Mouse (Mus musculus) layer of hippocampus, postnatal 25 days (tissue): ENCODE measurements at regions not wholly inside any gene's neighbourhood (a gene's known extent, or its start where the extent isn't known, plus 50 kb on each side); places are given as distances from the start of the nearest gene placed in this dataset.

Source experiments
- DNase-seq, 2 experiments: peaks; one replicate each; pipeline ENCODE4 v3.0.0; 2022; ENCODE audit warnings: mixed read lengths in 2 of 2, low spot score in 1 of 2; ENCODE audit errors: extremely low spot score in 1 of 2

DNA sequence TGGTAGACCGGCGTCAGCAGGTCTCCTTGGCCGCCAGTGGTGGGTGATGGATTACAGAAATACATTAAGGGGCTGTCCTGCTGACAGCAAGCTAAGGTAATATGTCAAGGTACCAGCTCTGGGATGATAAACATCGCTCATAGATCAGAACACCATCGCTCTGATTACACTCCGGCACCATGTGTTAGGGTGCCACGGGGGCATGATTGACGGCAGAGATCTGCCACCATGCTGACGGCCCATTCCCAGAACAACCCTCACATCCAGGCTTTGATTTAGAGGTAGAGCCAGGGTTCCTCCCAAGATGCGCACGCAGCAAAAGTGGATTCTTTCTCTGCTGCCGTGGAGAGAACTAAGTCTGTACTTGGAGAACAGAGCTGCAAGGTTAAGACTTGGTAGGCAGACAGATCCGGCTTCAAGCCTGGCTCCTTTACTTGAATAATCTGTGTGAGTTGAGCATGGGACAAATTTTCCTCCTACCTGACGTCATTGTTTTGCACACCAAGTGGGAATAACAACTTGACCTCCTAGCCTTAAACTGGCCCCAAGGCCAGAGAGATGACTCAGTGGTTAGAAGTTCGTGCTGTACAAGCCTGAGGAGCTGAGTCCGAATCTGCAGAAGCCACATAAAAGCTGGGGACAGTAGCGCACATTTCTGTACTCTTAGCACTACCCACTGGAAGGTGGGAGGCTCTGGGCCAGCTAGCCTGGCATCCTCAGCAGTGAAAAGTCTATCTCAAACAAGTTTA is 144.0 kb downstream of the Rplp1 start:
- no peak for DNase-seq

DNA sequence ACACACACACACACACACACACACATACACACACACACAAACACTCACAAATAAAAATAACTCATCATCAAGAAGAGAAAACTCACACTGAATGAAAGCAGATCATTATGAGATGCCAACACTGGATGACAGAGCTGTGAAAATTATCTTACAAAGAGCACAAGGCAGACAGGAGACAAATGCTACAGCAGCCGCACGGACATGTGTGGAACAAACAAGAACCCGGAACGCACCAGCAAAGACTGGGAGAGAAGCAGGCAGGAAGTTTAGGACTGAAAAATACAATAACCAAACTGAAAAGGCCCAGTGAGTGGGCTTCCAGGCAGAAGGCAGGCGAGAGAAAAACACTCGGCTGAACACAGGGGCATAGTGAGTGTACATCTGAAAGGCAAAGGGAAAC is 148.2 kb downstream of the Rplp1 start:
- no peak for DNase-seq

DNA sequence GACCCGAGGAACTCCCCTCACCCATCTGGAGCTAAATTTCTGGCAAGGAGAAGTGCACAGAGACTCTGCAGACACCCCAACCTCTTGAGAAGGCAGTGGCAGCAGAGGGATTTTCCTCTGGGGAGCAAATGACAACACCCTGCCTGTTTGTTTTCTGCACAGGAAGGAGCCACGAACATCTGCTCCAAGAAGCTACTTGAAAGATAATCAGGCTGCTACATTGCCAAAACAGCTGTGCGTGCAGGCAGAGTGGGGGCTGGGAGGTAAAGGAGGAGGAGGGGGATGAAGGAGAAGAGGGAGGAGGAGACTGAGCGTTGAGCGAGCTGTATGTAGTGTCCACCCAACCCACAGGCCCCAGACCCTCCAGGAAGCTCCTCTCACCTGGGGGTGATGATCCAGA is 149.0 kb downstream of the Rplp1 start:
- DNase-seq, result no peak

DNA sequence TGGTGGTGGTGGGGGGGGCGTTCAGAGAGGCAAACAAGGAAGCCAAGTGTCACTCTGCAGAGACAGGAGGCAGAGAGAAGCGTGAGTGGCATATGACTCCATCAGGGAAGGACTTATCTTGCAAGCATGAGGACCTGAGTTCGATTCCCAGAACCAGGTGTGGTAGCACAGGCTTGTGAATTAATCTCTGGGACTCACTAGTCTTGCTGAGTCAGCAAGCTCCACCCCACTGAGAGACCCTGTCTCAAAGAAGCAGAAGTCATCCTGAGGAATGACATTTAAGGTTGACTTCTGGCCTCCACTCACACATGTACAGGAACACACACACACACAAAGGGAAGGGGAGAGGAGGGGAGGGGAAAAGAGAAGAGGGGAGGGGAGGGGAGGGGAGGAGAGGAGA is 156.5 kb downstream of the Rplp1 start:
- DNase-seq, result no peak

DNA sequence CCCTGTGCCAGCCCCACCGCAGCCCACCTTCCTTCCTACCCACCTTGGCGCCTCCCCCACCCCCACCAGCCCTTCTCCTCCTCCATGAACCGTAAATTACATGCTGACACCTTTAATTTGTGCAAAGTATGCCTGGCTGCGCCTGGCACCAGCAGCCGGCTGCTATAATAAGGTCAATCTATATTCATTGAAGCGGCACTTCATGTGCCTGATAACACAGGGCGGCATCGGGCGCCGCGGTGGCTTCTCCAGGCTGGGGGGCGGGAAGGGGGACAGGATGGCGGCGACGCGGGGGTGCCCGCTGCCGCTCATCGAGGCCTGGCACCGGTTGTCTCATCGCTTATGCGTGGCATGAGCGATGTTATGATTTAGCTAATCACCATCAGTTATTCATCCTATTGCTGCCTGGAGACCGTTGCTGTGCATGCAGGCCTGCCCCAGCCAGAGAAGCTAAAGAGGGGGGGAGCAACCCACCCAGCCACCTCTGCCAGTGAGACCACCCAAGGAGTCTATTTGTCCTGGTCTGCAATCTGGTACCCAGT is 157.5 kb downstream of the Rplp1 start:
- DNase-seq, result no peak

DNA sequence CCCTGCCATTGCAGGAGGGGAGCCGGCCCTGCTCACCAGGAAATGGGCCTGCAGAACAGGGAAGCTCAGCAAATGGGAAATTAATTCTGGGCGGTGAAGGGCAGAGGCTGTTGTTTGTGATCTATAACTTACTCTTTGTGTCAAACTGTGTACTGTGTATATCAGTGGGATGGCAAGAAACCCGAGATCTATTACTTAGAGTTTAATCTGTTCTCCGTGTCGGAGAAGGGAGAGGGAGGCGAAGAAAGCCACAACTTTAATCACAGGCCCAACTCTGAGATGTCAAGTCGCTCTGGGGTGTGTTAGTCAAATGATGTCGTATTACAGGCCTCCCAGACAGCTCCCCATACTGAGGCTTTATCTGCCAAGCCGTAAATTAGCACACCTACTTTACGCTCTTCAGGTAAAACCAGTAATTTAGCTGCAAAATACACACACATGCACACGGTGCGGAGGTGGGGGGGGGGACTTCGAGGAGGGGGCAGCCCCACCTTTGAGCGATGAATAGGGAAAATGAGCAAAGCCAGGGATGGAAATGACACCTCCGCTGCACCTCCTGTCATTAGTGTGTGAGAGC is 158.0 kb downstream of the Rplp1 start:
- DNase-seq, result no peak

DNA sequence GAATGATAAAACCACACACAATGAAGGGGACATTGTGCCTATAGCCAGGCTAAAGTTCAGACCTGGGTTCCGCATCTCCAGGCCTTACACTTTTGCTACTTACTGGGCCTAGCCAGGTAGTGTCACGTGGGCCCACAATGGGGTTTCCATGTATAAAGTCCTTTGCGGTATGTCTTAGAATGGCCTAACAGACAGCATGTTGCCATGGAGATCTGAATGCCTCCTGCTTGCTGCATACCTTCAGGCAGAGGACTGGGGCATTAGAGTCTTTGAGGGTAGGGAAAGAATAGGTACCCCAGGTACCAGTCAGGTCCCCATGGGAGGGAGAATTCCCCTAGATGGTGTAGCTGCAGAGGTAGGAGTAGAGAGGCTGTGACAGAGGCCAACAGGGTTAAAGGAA is 159.0 kb downstream of the Rplp1 start:
- DNase-seq, result no peak

DNA sequence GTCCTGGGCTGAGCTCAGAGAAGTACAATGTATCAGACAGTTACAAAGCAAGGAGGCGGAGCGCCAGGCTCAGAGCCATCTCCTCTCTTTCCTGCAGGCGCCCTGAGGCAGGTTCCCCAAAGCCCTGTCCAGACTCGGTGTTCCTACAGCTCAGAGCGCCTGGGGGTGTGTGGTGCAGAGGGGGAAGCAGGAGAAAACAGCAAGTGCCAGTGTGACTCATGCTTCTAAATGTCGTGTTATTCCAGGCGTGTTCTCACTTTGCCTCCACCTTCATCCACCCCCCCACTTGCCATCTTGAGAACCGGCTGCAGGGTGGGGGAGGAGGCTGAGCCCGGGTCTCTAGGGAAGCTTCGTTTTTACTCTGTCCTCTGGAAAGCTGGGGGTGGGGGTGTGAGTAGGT is 160.5 kb downstream of the Rplp1 start:
- DNase-seq, result peak; percentile 37 to 38

DNA sequence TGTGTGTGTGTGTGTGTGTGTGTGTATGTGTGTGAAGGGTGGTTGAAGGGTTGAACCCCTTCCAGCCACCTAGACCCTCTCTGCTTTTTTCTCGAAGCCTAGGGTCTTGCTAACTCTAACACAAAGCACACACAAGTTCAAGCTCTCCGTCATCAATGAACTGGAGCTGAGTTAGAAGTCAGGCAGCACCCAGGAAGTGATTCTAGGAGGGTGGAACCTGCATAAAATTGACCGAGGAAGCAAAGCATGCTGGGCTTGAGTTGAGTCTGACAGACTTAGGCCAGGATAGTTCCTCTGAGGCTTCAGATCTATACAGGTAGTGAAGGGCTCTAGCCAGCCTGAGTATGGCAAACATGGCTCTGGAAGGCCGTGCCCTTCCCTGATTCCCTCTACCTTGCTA is 165.1 kb downstream of the Rplp1 start:
- no peak for DNase-seq

DNA sequence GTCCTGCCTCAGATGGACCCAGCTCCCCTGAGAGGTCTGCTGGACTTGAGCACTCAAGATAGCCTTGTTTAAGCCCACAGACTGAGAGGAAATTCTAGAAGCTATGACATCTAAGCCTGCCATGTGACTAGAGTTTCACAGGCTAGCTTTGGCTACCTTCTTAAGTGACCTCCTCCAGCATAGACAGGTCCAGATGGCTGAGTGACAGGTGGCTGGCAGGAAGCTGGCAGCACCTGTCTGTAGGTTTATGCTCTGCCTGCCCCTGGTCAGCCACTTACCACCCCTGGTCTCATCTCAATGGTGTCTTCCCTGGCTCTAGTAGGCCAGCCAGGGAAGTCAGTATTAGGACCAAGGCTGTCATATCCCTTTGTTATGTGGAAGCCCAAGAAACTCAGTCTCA is 165.9 kb downstream of the Rplp1 start:
- no peak for DNase-seq

DNA sequence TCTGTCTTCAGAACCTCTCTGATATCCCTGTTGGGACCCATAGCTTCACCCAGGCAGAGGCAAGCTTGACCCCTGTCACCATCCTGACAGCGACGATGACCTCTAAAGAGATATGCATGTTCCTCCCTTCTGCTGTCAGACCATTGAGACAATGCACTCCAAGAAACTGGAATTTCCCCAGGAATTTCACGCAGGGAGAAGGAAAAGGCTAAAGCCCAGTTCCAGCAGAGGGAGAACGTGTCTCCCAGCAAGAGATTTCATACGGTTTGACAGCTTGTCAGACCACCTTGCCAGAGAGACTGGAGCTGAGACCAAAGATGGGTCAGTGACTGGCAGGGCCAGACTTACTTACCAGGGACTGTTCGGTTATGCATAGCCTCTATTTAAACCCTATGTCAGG is 167.9 kb downstream of the Rplp1 start:
- no peak for DNase-seq

DNA sequence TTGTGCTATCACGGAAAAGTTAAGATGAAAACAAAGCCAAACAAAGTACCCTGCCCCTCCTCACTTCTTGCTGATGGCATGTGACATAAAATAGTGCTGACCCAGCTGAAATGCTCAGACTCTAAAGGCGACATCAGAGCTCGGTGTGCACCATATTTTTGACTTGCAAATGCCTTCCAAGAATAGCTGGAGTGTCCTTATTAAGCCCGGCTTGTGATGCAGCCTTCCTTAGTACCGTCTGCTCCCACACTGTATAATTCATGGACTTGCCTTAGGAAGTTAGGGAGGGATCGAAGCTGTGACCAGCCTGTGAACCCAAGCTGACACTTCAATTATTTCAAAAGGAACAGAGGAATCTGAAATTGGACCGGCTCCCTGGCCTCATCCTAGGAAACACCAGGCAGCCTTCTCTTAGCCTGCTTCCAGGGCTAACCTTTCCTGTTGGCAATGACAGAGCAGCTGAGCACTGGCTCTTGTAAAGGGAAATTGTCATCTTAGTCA is 169.0 kb downstream of the Rplp1 start:
- no peak for DNase-seq

DNA sequence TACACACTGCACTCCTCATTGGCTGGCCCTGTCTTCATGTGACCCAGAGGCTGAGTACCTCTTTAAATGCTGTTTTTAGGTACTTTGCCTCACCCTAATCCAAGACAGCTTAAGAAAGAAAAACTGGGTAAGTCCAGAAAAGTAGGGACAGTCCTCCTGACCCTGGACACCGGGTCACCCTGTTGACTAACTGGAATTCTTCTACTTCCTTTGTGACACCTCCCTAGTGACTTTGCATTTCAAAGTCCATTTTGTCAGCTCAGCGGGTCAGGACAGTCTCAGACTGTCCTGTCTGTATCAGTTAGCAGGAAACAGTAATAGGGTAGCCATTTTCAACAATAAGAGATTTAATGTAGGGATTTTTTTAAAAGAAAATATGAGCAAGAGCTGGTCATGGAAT is 180.8 kb downstream of the Rplp1 start:
- DNase-seq, result no peak

DNA sequence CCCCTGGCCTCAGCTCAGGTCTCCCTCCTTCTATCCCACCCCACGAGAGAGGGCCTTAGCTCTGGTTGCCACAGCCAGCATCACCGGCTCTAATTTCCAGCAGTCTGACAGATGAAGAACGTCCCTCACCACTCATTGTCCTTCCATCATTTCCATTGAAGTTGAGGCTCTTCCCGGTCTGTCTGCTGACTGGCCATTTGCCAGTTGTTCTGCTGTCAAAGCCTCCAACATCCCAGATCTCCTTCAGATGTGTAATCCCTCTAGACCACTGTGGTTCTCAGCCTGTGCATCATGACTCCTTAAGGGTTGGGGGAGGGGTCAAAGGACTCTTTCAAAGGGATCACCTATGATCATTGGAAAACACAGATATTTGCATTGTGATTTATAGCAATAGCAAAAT is 181.6 kb downstream of the Rplp1 start:
- DNase-seq, result no peak

DNA sequence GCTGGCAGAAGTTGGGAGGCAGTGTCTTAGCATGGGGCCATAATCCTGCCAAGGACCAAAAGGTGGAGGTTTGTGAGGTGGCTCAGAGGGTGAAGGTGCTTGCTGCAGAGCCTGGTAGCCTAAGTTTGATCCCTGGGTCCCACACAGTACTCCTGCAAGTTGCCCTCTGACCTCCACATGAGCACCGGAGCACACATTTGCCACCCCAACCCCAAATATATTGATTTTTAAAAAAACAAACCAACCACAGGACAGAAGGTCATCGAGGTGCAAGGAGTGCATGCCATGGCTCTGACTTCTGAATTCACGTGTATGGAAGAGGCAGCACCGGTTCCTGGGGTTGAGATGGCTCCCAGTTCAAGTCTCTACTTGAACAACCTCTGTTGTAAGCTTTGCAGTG is 186.2 kb downstream of the Rplp1 start:
- no peak for DNase-seq

DNA sequence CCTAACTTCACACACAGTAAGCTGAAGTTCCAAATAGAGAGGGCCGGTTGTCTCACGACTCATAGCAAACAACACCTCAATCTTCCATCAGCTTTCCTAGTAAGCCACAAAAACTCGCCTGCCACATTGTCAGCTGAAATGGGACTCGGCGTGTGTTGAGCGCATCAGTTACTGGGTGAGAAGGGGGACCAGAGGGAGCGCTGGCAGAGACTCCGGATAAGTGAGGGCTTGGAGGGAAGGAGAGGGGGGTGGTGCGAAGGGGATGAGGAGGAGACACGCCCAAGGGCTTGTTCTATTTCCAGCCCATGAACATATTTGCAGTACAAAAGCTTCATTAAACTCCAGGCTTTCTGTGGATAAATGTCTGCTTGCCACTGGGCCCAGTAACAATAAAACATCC is 186.7 kb downstream of the Rplp1 start:
- DNase-seq, result no peak

DNA sequence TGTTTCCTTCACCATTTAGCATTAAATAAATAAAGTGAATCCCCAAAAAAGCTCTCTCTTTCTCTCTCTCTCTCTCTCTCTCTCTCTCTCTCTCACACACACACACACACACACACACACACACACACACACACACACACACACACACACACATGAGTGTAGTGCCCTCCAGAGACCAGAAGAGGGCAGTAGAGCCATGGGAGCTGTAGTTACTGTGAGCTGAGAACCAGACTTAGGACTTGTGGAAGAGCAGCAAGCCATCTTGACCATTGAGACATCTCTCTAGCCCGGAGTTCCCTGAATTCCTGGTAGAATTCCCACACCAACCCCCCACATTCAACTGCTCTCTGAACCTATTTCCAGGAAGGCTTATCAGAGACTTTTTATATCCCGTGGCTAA is 190.3 kb downstream of the Rplp1 start:
- no peak for DNase-seq

DNA sequence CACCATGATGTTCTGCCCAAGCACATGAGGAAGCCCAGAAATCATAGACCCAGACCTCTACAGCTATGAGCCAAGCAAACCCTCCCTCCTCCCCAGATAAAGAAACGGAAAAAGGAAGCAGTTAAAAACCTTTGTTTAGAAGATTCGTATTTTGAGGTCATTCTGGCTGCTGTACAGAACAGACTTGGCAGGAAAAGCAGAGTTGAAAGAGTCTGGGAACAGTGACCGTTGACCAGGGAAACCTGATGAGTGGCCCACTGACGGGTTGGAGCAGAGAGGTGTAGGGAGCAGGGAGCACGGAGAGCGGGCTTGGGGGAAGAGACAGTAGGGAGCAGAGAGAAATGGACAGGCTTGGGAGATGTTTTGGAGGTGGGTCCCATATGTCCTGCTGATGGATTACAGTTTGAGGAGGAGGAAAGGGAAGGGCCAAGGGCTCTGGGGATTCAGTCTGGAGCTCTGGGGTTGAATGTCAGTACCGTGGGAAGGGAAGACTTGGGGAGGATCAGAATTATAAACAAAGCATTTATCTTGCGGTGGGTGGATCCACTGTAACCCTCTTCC is 191.2 kb downstream of the Rplp1 start:
- DNase-seq, result no peak

DNA sequence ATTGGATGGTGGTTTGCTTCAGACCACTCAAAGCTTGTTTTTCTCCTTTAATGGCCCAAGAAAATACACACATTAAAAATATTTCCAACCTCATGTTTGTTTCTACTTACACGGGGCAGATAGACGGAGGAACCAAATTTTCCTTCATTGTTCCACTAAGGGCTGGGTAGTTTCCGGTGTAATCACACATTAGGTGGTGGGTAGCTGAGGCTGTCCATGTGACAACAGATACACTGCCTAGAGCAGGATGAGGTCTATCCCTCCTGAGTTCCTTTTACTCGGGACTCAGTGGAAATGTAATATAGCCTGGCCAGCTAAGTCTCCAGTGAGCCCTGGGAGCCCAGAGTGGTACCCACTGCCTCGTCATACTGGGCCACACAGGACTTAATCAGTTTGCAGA is 192.5 kb downstream of the Rplp1 start:
- DNase-seq, result no peak

DNA sequence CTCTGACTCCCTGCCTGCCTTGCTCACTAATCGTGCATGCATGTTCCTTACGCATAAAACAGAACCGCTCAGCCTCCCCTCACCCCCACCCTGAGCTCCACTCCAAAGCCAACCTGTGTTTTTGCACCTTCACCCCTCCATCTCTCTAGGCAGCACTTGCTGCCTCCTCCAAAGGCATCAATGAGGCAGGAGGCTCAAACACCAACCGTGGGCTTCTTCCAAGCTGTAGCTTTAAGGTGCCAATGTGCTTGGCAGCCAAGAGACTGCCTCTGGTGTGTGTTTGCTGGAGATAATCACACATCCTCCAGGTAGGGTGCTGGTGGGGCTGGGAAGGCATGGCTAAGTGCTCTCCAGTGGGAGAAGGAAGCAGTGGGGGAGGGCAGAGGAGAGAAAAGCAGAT is 193.3 kb downstream of the Rplp1 start:
- DNase-seq, result no peak

DNA sequence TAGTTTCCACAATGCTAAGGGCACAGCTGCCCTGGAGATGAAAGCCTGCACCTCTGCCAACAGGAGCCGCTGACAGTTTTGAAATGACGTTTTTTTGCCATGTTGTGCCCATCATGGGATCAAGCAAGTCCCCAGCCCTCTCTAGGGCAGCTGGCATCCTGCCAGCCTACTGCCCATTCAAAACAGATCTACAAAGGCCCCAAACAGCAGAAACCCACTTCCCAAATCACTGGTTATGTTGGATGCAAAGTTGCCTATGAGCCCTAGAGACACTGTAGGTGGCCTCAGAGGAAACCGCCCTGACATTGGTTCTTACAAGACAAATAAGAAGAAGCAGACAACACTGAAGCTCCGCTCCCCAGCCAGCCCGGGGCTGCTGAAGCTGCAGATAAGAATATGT is 194.1 kb downstream of the Rplp1 start:
- DNase-seq, result no peak

DNA sequence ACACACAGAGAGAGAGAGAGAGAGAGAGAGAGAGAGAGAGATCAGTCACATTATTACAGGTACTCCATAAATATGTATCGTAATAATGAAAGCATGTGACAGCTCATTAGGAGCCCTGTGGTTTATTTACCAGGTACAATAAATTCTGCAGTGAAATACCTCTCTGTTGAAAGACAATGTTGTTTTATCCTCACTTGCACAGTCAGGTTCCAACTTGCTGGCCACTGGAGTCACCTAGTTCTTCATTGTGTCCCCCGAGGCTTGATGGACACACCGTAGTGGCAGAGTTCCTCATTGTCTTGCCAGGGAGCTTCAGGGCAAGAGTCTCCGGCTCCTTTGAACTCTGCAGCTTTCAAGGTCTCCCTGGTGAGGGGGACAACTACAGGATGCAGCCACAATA is 197.6 kb downstream of the Rplp1 start:
- DNase-seq, result no peak
